Mouse (Mus musculus) myocyte (in vitro differentiated cells): ENCODE measurements around the gene Gm9821.

Experiments used
- CEBPB ChIP-seq: IDR thresholded peaks from 2 replicates; pipeline ENCODE4 v1.6.1; 2011; ENCODE audit warnings: mild to moderate bottlenecking, moderate library complexity; ENCODE audit not compliant: poor library complexity, insufficient read depth, severe bottlenecking
- E2F4 ChIP-seq: IDR thresholded peaks from one replicate; pipeline ENCODE4 v1.6.1; 2011; ENCODE audit warnings: mild to moderate bottlenecking, control low read depth, moderate library complexity; ENCODE audit not compliant: insufficient read depth
- MAX ChIP-seq: IDR thresholded peaks from one replicate; pipeline ENCODE4 v1.6.1; 2011; ENCODE audit warnings: low read depth, mild to moderate bottlenecking, control low read depth
- MYOG ChIP-seq, 3 experiments: IDR thresholded peaks; one replicate each; pipeline ENCODE4 v1.6.1; 2011; ENCODE audit warnings: control low read depth in 2 of 3, low read depth in 2 of 3, mild to moderate bottlenecking in 2 of 3; ENCODE audit not compliant: insufficient read length in 2 of 3, control insufficient read depth in 1 of 3, insufficient read depth in 1 of 3
- POLR2A ChIP-seq: IDR thresholded peaks from one replicate; pipeline ENCODE4 v1.6.1; 2011; ENCODE audit warnings: low read depth, mild to moderate bottlenecking, control low read depth, moderate library complexity; ENCODE audit not compliant: insufficient read length
- POLR2AphosphoS2 ChIP-seq: IDR thresholded peaks from one replicate; pipeline ENCODE4 v1.6.1; 2011; ENCODE audit warnings: low read depth, control low read depth; ENCODE audit not compliant: insufficient read length
- SRF ChIP-seq: IDR thresholded peaks from one replicate; pipeline ENCODE4 v1.6.1; 2011; ENCODE audit warnings: low read depth; ENCODE audit not compliant: control insufficient read depth, insufficient read length
- TCF3 ChIP-seq: IDR thresholded peaks from one replicate; pipeline ENCODE4 v1.6.1; 2011; ENCODE audit warnings: low read depth, control low read depth; ENCODE audit not compliant: insufficient read length
- USF1 ChIP-seq: IDR thresholded peaks from one replicate; pipeline ENCODE4 v1.6.1; 2011; ENCODE audit warnings: low read depth, mild to moderate bottlenecking, control low read depth, moderate library complexity

DNA sequence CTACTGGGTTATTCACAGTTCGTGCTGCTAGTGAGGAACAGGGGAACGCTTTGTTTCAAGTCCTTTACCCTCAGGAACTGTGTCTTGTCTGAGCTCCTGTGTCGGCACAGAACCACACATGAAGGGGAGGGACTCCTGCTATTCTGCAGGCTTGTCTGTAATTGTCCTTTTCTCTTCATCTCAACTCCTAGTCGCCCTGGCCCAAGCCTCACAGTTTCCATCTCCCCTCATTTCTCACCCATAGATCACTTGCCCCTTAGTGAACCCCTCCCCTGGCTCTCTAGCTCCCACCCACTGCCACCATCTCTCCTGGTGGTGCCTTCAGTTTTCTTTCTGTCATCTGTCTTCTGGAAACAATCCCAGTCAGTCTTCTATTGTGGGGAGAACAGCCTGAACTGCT lies 34.7 kb downstream of the Gm9821 start:
- TF ChIP-seq CEBPB (no peak), TCF3 (no peak), USF1 (no peak), POLR2A (no peak), SRF (no peak), POLR2AphosphoS2 (no peak), E2F4 (no peak), MYOG (IDR thresholded peaks at IDR 0.05; ENCODE audit: control insufficient read depth in 1 of 3, insufficient read depth in 1 of 3, insufficient read length in 2 of 3, low read depth in 2 of 3) (no peak), MAX (no peak)
